Mouse (Mus musculus) lung, adult 2 months (tissue): ENCODE data around the gene Phf21a. TPM values are rescaled to one million over a fixed set of nuclear protein-coding genes. Genes with fewer than 3 reads are reported as not detected.

Source experiments
- DNase-seq: peaks from one replicate; pipeline ENCODE4 v3.0.0; 2022
- H3K4me1 ChIP-seq: fragments of 200-500 bp; 2 replicates; pipeline ENCODE4 v1.6.1; 2011; ENCODE audit warnings: low read length; ENCODE audit not compliant: control insufficient read depth, insufficient read depth
- H3K4me3 ChIP-seq: fragments of 200-500 bp; replicated peaks from 2 replicates; pipeline ENCODE3; 2011; ENCODE audit warnings: low read depth, mild to moderate bottlenecking, control low read depth, low read length; ENCODE audit errors: extremely low read depth
- CTCF ChIP-seq: fragments of 200-500 bp; IDR thresholded peaks from 2 replicates; pipeline ENCODE4 v1.5.1; 2011; ENCODE audit warnings: mild to moderate bottlenecking, low read length, control low read depth; ENCODE audit not compliant: insufficient read depth
- POLR2A ChIP-seq: fragments of 200-500 bp; IDR thresholded peaks from 2 replicates; pipeline ENCODE4 v1.6.1; 2011; ENCODE audit warnings: low read depth, mild to moderate bottlenecking, control low read depth, low read length, borderline replicate concordance; ENCODE audit errors: extremely low read depth
- WGBS: fragments of 180-500 bp; shearing (Covaris S2); methylation state at CpG from one replicate; pipeline ENCODE4 v1.1.7; 2018; 5-methylcytosine and 5-hydroxymethylcytosine counted together
- polyA plus RNA-seq: library from polyadenylated mRNA; depleted of rRNA; stranded (reverse); fragments of >200 nt; gene quantifications from 2 replicates; pipeline ENCODE4 v1.2.3, GENCODE M21; 2012

Phf21a gene
- polyA plus RNA-seq, 1 experiment: 49.9 TPM

DNA sequence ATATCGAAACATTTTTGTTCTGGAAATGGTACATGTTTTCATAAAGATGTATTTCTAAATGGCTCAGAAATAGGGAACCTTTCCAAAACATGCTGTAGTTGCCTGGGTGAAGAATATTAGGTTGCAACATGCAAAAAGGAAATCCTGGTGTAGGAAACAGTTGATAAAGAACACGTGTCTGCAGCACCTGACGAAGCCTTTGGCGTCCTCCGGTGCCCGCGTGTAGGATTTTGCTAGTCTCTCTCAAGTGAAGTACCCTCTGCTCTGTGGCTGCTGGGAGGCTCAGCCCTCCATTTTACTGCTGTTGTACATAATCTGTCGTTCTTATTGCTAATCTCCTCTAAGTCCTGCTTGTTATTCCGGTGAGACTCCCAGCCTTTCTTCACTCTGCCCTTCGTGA, 207.0 kb downstream of the Phf21a start:
- Histone ChIP-seq H3K4me3 (no peak overlapping the region), H3K4me1 (no peaks in the 10 kb centered on the region)
- WGBS: 59% methylated on average over 10 of the region's 10 CpGs
- TF ChIP-seq CTCF: no peak
- DNase-seq: no peak

DNA sequence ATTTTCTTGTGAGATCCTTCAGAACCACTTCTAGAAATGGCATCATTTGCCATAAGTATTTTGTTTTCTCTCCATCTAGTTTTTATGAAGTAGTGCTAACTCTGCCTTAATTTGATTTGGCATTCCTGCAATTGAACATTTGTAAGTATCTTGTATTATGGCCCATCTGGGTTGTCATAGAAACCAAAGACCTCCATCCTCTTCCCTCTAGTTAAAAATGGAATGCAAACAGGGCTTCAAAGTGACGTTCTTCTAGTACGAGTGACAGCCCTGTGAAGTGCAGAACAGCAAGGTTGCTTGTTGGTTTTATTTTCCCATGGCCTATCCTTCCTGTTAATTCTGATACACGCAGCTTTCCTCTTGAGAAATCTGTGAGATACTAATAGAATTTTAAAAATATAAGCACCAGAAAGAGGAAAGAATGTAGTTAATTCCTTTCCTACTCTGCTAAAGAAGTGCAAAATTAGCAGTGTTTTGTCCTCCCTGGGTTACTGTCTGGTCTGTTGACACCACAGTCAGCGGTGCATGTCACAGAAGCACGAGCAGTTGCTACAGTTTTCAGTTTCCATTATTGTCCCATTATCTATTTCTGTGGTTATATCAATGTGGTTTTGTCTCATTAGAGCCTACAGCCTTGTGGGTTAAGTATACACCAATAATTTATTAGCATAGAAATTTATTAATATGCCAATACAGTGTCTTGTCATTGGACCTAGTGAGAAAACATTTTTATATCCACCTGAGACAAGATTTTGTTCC, 209.1 kb downstream of the Phf21a start:
- Histone ChIP-seq H3K4me1 (no peaks in the 10 kb centered on the region), H3K4me3 (no peak overlapping the region)
- 62% methylated on average over 5 of the region's 5 CpGs for WGBS
- no peak for DNase-seq
- no peak for TF ChIP-seq POLR2A
- no peak for TF ChIP-seq CTCF

DNA sequence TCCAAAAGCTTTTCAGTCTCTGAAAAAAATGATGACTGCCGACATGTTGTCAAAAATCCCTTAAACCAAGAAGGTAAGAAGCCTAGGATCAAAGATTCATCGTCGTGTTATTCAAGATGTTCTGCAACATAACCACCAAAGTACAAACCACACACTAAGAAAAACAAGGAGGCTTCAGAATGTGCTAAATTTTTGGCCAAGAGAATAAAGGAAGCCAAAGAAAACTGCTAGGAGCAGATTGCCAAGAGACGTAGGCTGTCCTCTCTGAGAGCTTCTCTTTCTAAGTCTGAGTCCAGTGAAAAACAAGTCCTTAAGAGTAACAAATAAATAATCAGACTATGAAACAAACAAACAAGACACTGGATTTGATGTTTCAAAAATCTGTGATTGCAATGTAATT, 219.6 kb downstream of the Phf21a start:
- Histone ChIP-seq H3K4me1 (no peaks in the 10 kb centered on the region), H3K4me3 (no peak overlapping the region)
- WGBS: 84% methylated on average over 4 of the region's 4 CpGs
- no peak for DNase-seq
- TF ChIP-seq CTCF (no peak), POLR2A (no peak)

DNA sequence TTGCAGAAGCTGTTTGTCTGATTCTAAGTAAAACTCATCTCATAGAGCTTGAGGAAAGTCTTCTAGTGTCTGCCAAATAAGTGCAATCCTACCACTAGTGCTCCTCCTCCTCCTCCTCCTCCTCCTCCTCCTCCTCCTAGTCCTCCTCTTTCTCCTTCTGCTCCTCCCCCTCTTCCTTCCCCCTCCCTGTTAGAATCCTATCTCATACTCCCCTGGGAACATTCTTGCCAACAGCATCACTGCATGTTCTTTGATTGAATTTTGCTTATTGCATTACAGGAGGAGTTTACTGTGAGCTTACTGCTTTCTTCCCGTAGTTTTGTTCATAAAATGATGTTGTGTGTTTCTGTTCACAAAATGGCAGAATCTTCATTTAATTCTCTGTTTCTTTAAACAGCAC, 221.1 kb downstream of the Phf21a start:
- no peak overlapping the region for H3K4me3 ChIP-seq
- DNase-seq: no peak
- no peak for TF ChIP-seq CTCF
- no peak for TF ChIP-seq POLR2A
- no peaks in the 10 kb centered on the region for H3K4me1 ChIP-seq
- WGBS: 74% methylated on average over 1 of the region's 1 CpGs

DNA sequence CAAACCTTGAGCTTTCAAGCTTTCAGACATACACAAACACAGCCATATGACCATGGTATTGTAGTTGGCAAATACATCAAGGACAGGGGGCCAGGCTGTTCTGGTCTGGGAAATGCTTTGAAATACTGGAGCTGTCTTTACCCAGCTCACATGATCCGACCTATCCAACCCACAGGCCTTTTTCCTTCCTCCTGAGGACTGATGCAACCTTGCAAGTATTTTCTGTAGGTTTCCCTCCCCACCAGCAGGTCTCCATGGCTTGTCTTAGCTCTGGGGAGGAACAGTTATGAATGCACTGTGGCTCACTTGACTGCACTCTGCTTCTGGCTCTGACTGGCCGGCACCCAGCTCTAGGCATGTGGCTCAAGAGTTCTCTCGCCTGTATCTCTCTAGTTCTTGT, 223.7 kb downstream of the Phf21a start:
- H3K4me1 ChIP-seq: no peaks in the 10 kb centered on the region
- WGBS: 63% methylated on average over 3 of the region's 3 CpGs
- no peak overlapping the region for H3K4me3 ChIP-seq
- TF ChIP-seq POLR2A: no peak
- no peak for TF ChIP-seq CTCF
- no peak for DNase-seq

DNA sequence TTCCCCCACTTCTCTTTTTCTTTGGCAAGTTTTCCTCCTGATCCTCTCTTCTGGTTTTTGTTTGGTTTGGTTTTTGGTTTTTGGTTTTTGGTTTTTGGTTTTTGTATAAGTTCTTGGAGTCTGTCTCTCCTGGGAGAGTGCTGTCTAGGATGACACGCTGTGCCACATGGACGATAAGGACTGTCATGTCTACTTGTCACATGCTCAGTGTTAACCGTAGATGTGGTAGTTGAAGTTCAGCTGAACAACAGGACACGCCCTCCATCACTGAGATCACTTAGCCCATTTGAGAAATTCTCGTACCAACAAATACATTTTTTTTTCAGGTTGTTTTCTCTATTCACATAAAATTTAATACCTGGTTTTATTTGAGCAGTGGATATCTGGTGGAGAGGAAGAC, 224.3 kb downstream of the Phf21a start:
- TF ChIP-seq CTCF (no peak), POLR2A (no peak)
- WGBS: 78% methylated on average over 5 of the region's 5 CpGs
- no peak for DNase-seq

DNA sequence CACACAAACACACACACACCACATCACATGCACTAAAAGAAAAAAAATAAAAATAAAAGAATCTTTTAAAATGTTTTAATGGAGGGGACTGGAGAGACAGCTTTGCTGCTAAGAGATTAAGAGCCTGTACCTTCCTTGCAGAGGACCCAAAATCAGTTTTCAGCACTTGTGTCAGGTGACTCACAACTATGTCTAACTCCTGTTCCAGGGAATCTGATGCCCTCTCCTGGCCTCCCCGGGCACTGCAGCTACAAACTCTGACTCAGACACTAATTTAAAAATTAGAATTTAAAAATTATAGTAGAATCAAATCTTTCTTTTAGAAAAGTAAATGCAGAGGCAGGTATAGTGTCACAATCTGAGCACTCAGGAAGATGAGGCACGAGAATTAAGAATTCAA, 229.8 kb downstream of the Phf21a start:
- H3K4me3 ChIP-seq: no peak overlapping the region
- H3K4me1 ChIP-seq: no peaks in the 10 kb centered on the region
- 99% methylated on average over 2 of the region's 2 CpGs for WGBS
- TF ChIP-seq CTCF: peak; percentile 55
- TF ChIP-seq POLR2A: no peak
- DNase-seq: peak; percentile 15

More for the DNA sequence above, 224.3 kb downstream of the Phf21a start:
- no peaks in the 10 kb centered on the region for H3K4me1 ChIP-seq
- H3K4me3 ChIP-seq: no peak overlapping the region

DNA sequence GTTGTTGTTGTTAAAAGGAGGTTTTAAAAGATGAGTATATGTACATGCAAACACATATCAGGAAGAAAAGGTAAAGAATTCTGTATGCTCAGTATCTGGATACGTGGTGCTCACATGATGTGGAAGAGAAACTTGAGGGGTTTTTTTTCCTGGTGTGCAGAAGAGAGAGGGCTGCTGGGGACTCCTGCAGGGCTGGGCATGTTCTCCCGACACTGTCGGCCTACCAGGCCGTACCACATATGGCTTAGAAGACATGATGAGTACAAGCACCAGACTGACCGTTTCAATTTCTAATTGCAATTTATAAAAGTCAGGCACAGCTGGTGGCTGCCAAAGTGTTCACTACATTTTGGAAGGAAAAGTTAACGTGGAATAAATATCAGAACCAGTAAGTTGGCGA, 232.8 kb downstream of the Phf21a start:
- no peak for TF ChIP-seq POLR2A
- TF ChIP-seq CTCF: no peak
- WGBS: 83% methylated on average over 7 of the region's 7 CpGs
- no peak for DNase-seq
- Histone ChIP-seq H3K4me3 (no peak overlapping the region), H3K4me1 (no peaks in the 10 kb centered on the region)

DNA sequence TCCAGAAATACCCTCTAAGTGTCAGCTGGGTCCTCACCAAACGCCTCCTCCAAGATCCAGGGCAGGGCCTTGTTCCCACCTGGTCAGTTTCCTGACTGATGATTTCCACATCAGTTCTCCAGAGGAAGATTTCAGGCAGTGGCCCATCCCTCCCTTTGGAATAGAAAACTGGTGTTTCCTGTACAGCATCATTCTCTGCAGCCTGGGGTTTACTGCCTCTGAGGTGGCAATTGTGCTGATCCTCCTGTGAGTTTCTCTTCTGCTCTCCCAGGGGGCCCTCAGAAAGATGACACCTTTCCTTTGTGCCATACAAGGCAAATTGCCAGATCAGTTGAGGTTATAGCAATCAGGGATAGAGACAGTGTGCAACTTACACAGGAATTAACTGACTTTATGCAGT, 233.3 kb downstream of the Phf21a start:
- Histone ChIP-seq H3K4me1 (no peaks in the 10 kb centered on the region), H3K4me3 (no peak overlapping the region)
- DNase-seq: no peak
- TF ChIP-seq POLR2A (no peak), CTCF (no peak)
- WGBS: 72% methylated on average over 1 of the region's 1 CpGs

DNA sequence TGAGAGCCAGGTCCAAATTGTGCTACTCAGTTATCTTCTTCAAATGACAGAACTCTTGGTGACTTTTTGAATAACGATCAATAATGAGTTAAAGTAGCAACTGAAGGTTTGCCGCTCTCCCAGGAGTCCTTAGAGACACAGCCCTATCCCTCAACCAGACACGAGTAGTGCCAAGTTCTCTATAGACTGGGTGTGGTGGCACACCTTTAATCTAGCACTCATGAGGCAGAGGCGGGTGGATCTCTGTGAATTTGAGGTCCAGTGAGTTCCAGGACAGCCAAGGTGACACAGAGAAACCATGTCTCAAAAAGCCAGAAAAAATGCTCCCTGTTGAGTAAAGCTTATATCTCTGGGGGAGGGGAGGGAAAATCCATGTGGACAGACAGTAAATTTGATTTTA, 234.7 kb downstream of the Phf21a start:
- 93% methylated on average over 4 of the region's 4 CpGs for WGBS
- DNase-seq: no peak
- Histone ChIP-seq H3K4me1 (no peaks in the 10 kb centered on the region), H3K4me3 (no peak overlapping the region)
- TF ChIP-seq POLR2A (no peak), CTCF (no peak)
